Mouse (Mus musculus) C2C12 (cell line): ENCODE measurements around the gene Hspa1l.

Experiments
- CEBPB ChIP-seq: IDR thresholded peaks from one replicate; pipeline ENCODE4 v1.6.1; 2011; ENCODE audit warnings: low read depth, mild to moderate bottlenecking, control low read depth, moderate library complexity
- CTCF ChIP-seq: IDR thresholded peaks from one replicate; pipeline ENCODE4 v1.5.1; 2011; ENCODE audit not compliant: control insufficient read depth, insufficient read depth, insufficient read length
- MAX ChIP-seq: IDR thresholded peaks from one replicate; pipeline ENCODE4 v1.6.1; 2011; ENCODE audit warnings: mild to moderate bottlenecking, control low read depth
- MYOD1 ChIP-seq: IDR thresholded peaks from one replicate; pipeline ENCODE4 v1.6.1; 2011; ENCODE audit warnings: low read depth; ENCODE audit not compliant: control insufficient read depth, insufficient read length
- MYOG ChIP-seq: IDR thresholded peaks from one replicate; pipeline ENCODE4 v1.6.1; 2011; ENCODE audit not compliant: control insufficient read depth, insufficient read length; ENCODE audit errors: extremely low read depth
- USF1 ChIP-seq: IDR thresholded peaks from one replicate; pipeline ENCODE4 v1.6.1; 2011; ENCODE audit warnings: low read depth, mild to moderate bottlenecking, control low read depth, moderate library complexity

DNA sequence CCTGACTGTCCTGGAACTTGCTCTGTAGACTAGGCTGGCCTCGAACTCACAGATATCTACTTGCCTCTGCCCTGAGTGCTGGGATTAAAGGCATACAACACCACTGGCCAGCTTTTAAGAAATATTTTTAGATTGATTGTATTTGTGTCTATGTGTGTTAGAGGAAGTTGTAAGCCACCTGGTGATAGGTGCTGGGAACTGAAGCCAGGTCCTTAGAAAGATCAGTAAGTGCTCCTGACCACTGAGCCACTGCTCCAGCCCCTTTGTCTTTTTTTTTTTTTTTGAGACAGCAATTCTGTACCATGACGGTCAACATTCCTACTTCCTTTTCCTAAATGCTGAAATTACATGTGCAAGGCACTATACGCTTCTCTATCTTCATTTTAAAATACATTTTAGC lies 19.2 kb upstream of the Hspa1l start:
- no peak for TF ChIP-seq MAX
- TF ChIP-seq CTCF, result no peak
- TF ChIP-seq USF1, result no peak
- no peak for TF ChIP-seq MYOD1
- no peak for TF ChIP-seq CEBPB
- TF ChIP-seq MYOG, result no peak
